Mouse (Mus musculus) ES-Bruce4 (cell line): ENCODE results near the gene Atpaf2. TPM values are rescaled to one million over a fixed set of nuclear protein-coding genes. Genes with fewer than 3 reads are reported as not detected.

Experiments used
- H3K27ac ChIP-seq: 2 replicates; pipeline ENCODE4 v1.5.1; 2012; ENCODE audit warnings: low read length, inconsistent platforms; ENCODE audit not compliant: insufficient read depth
- H3K27me3 ChIP-seq: 2 replicates; pipeline ENCODE4 v1.6.1; 2012; ENCODE audit warnings: mild to moderate bottlenecking, low read length, inconsistent platforms; ENCODE audit not compliant: control insufficient read depth, poor library complexity, insufficient read depth, severe bottlenecking
- H3K36me3 ChIP-seq: 2 replicates; pipeline ENCODE4 v1.6.1; 2012; ENCODE audit warnings: inconsistent platforms, mild to moderate bottlenecking, low read length, moderate library complexity; ENCODE audit not compliant: control insufficient read depth, poor library complexity, insufficient read depth, severe bottlenecking
- H3K4me1 ChIP-seq: one replicate; pipeline ENCODE4 v1.8.1; 2011; ENCODE audit warnings: low read length; ENCODE audit not compliant: control insufficient read depth, insufficient read depth
- H3K4me3 ChIP-seq: 2 replicates; pipeline ENCODE4 v1.5.1; 2011; ENCODE audit warnings: low read depth, mild to moderate bottlenecking, low read length
- H3K9ac ChIP-seq: 2 replicates; pipeline ENCODE4 v1.6.1; 2012; ENCODE audit warnings: low read depth, mild to moderate bottlenecking, inconsistent platforms; ENCODE audit not compliant: poor library complexity, severe bottlenecking
- H3K9me3 ChIP-seq: replicated peaks from 2 replicates; pipeline ENCODE4 v1.6.1; 2012; ENCODE audit warnings: mild to moderate bottlenecking, low read length, inconsistent platforms; ENCODE audit not compliant: control insufficient read depth, poor library complexity, insufficient read depth, severe bottlenecking
- CTCF ChIP-seq: IDR thresholded peaks from one replicate; pipeline ENCODE4 v1.8.1; 2011; ENCODE audit warnings: low read depth, low read length
- EP300 ChIP-seq: IDR thresholded peaks from 2 replicates; pipeline ENCODE4 v1.6.1; 2011; ENCODE audit warnings: low read depth, low read length; ENCODE audit not compliant: insufficient read depth
- POLR2A ChIP-seq: IDR thresholded peaks from one replicate; pipeline ENCODE4 v1.8.1; 2011; ENCODE audit warnings: low read length; ENCODE audit not compliant: insufficient read depth
- polyA plus RNA-seq: library from polyadenylated mRNA; stranded (reverse); fragments of >200 nt; gene quantifications from 2 replicates; pipeline ENCODE4 v1.2.4, GENCODE M21; 2011; ENCODE audit warnings: low read depth; ENCODE audit not compliant: missing spikeins, insufficient read depth, insufficient read length

Gene Atpaf2
- 22.1 and 28.2 TPM in 2 replicates for polyA plus RNA-seq

- peak within 1 kb of the TSS; percentile 86 for H3K9ac ChIP-seq
- H3K27me3 ChIP-seq: no peaks in the 10 kb centered on the region
- no peaks in the 10 kb centered on the region for H3K36me3 ChIP-seq
- no peaks in the 10 kb centered on the region for H3K9me3 ChIP-seq
- no peak for TF ChIP-seq EP300
- no peaks in the 10 kb centered on the region for H3K4me1 ChIP-seq
- H3K27ac ChIP-seq: peak within 1 kb of the TSS; percentile 47; the same call in 1 of the 2 replicates
- H3K4me3 ChIP-seq: peak within 1 kb of the TSS; percentile 91
These were observed at the start of gene Atpaf2 for GRCm38 (mm10) chr11:60417717-60418472. Gene Atpaf2 (minus strand): TSS chr11:60418457.

DNA sequence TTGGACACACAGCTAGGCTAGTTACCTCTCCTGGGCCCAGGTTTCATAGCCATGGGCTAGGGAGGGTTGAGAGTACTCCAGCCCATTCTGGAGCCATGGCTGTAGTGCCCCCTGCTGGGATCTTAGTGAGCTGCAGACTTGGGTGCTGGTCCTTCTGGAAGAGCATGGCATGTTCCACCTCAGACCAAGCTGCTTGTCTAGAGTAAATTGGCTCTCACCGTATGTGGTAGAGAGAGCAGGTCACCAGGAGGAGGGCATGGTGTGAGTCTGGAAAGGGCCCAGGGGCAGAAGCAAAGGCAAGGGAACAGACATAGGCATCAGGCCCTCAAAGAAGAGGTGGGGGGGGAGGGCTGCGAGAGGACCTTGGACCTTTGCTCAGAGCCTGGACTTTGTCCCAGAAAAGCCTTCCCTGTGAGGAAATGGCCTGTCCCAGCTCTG is 47.7 kb upstream of the Atpaf2 start:
- H3K9ac ChIP-seq: no peak overlapping the region
- no peaks in the 10 kb centered on the region for H3K4me1 ChIP-seq
- no peaks in the 10 kb centered on the region for H3K9me3 ChIP-seq
- H3K4me3 ChIP-seq: no peak overlapping the region
- H3K36me3 ChIP-seq: peaks cover 30% of the 10 kb centered on the region
- H3K27ac ChIP-seq: no peak overlapping the region
- TF ChIP-seq CTCF: peak; percentile 81
- TF ChIP-seq POLR2A: no peak
- H3K27me3 ChIP-seq: no peaks in the 10 kb centered on the region

DNA sequence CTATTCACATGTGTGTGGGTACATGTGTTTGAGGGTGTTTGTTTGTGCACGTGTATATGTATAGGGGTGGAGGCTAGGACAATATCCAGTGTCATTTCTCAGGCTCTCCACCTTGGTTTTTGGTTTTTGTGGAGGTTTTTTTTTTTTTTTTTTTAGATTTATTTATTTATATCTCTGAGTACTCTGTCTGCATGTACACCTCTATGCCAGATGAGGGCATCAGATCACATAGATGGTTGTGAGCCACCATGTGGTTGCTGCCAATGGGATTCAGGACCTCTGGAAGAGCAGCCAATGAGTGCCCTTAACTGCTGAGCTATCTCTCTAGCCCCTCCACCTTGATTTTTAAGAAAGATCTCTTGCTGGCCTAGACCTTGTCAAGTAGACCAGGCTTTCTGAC is 39.7 kb upstream of the Atpaf2 start:
- peaks cover 3% of the 10 kb centered on the region for H3K4me1 ChIP-seq
- H3K4me3 ChIP-seq: no peak overlapping the region
- TF ChIP-seq CTCF: no peak
- no peak for TF ChIP-seq EP300
- no peak for TF ChIP-seq POLR2A
- H3K27ac ChIP-seq: no peak overlapping the region
- no peaks in the 10 kb centered on the region for H3K9me3 ChIP-seq
- no peaks in the 10 kb centered on the region for H3K27me3 ChIP-seq
- H3K36me3 ChIP-seq: peaks cover 54% of the 10 kb centered on the region
- H3K9ac ChIP-seq: no peak overlapping the region

DNA sequence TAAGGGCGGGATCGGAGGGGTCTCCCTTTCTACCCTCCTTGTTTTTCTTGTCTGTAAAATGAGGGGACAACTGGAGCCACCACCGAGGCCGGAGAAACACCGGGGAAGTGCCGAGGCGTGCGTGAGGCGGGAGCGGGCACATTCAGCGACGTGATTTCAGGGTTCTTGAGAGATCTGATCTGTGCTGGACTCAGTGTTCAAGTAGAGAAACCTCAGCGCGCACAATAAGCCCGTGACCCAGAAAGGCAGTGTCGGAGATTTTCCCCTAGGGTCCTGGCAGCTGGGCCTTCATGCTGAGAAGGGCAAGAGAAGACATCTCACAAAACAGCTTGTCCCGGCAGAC is 36.5 kb upstream of the Atpaf2 start:
- Histone ChIP-seq H3K36me3 (peaks cover 26% of the 10 kb centered on the region), H3K9ac (peak overlapping the region; percentile 80), H3K9me3 (no peaks in the 10 kb centered on the region), H3K27me3 (no peaks in the 10 kb centered on the region), H3K4me1 (peaks cover 3% of the 10 kb centered on the region), H3K27ac (no peak overlapping the region), H3K4me3 (peak overlapping the region; percentile 89)
- TF ChIP-seq POLR2A (no peak), CTCF (no peak), EP300 (no peak)

DNA sequence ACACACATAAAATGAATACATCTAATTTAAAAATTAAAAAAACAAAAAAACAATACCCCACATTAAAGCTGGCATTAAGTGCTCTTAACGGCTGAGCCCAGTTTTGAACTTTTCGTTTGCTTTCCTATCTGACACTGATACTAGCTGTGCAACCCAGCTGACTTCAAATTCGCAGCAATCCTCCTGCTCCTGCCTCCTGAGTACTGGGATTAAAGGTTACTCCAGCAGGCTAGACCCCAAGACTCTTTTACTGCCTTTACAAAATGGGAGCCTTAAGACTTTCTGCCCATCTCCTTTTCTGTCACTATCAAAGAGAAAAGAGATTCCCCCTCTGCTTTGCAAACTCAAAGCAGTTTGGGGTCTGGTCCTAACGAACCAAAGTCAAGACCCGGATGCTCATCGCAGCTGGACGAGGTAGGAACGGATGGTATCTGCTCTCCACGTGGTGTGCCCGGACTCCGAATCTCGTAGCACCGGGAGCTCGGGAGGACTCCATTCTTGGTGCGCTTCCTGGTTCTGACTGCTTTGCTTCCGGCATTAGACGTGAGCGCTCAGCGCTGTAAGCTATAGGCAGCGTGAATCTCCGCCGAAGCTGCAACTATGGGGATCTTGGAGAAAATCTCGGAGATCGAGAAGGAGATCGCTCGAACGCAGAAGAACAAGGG is 36.0 kb upstream of the Atpaf2 start, which contains the start of gene Drg2:
Gene Drg2, plus strand, starts transcription at position 512 of the 665 bp plus-strand sequence.
- Histone ChIP-seq H3K27me3 (no peaks in the 10 kb centered on the region), H3K9ac (peak within 1 kb of the TSS; percentile 80), H3K4me3 (peak within 1 kb of the TSS; percentile 89), H3K4me1 (peaks cover 3% of the 10 kb centered on the region), H3K9me3 (no peaks in the 10 kb centered on the region), H3K36me3 (peaks cover 21% of the 10 kb centered on the region; the same call in 1 of the 2 replicates), H3K27ac (no peak within 1 kb of the TSS)
- peak; percentile 88; the same call in 1 of the 2 replicates for TF ChIP-seq EP300
- TF ChIP-seq CTCF: no peak
- TF ChIP-seq POLR2A: peak; percentile 77

DNA sequence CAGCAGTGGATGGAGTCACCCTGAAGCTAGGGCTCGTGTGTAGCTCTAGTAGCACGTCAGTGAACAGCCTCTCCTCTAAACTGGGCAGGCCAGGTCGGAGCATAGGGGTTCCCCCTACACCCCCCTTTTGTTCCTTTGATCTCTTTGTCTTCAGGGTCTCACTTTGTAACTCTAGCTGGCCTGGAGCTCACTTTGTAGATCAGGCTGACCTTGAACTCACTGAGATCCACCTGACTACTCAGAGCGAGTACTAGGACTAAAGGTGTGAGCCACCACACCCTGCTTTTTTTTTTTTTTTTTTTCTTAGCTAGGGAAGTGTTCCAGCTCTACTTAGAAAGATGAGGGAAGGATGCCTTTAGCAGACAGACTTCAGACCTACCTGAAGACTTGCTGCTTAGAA is 25.8 kb upstream of the Atpaf2 start:
- Histone ChIP-seq H3K27ac (peak overlapping the region; percentile 63), H3K27me3 (no peaks in the 10 kb centered on the region), H3K4me1 (peaks cover 12% of the 10 kb centered on the region), H3K4me3 (no peak overlapping the region), H3K36me3 (peaks cover 19% of the 10 kb centered on the region), H3K9ac (no peak overlapping the region), H3K9me3 (no peaks in the 10 kb centered on the region)
- TF ChIP-seq POLR2A (no peak), EP300 (no peak), CTCF (no peak)
